ENCODE assay signal across 7 mouse cellular contexts in genomic region chr15:99391975-99392374, GRCm38 (mm10). TPM values are rescaled to one million over a fixed set of nuclear protein-coding genes. Genes with fewer than 3 reads are reported as not detected.
DNase-seq lines count a peak whose midpoint lies in the region; ATAC-seq and TF ChIP-seq lines count a peak whose summit lies in the region.

No protein-coding gene starts in this region.

- H3K4me3 ChIP-seq in ES-Bruce4 (ENCODE audit: low read depth, low read length) (peak overlapping the region; percentile 45), MEL (ENCODE audit: control insufficient read depth in 1 of 2, insufficient read depth in 1 of 2, low read depth in 2 of 2, low read length in 2 of 2) (peak overlapping the region; percentile 56 to 73)
- H3K4me3 ChIP-seq in hindbrain, postnatal 0 days (ENCODE audit: low read length) = peak overlapping the region; percentile 83
- peak overlapping the region; percentile 72 to 91; a peak in 2 of 4 replicates for H3K4me3 ChIP-seq in liver, embryonic 14.5 days (ENCODE audit: insufficient read depth in 1 of 2, low read depth in 2 of 2, low read length in 2 of 2)

- no peak for TF ChIP-seq EP300 in ES-Bruce4 (IDR thresholded peaks at IDR 0.05; ENCODE audit: insufficient read depth, low read depth, low read length)
- no peak for TF ChIP-seq EP300 in MEL (IDR thresholded peaks at IDR 0.05; ENCODE audit: low read depth in 1 of 2, low read length in 2 of 2)
- TF ChIP-seq EP300 in liver, embryonic 14.5 days (IDR thresholded peaks at IDR 0.05; ENCODE audit: low read depth) = no peak

- peak overlapping the region; percentile 50; the same call in 1 of the 2 replicates for H3K9ac ChIP-seq in ES-Bruce4 (ENCODE audit: low read depth, poor library complexity, severe bottlenecking)
- peak overlapping the region; percentile 54 for H3K9ac ChIP-seq in MEL (ENCODE audit: control insufficient read depth, low read depth, low read length, poor library complexity, severe bottlenecking)
- peak overlapping the region; percentile 45 for H3K9ac ChIP-seq in hindbrain, postnatal 0 days (replicated peaks; ENCODE audit: low read length)
- H3K9ac ChIP-seq in liver, embryonic 14.5 days (replicated peaks) = peak overlapping the region; percentile 58

- H3K27ac ChIP-seq in ES-Bruce4 (ENCODE audit: insufficient read depth, low read length) (no peak overlapping the region), MEL (ENCODE audit: control insufficient read depth, low read depth, low read length) (peak overlapping the region; percentile 4; the same call in 1 of the 2 replicates)
- H3K27ac ChIP-seq in hindbrain, postnatal 0 days = peak overlapping the region; percentile 80
- H3K27ac ChIP-seq in liver, embryonic 14.5 days = no peak overlapping the region

- H3K27me3 ChIP-seq in ES-Bruce4 (ENCODE audit: control insufficient read depth, insufficient read depth, low read length, poor library complexity, severe bottlenecking) = no peaks in the 10 kb centered on the region
- H3K27me3 ChIP-seq in MEL (ENCODE audit: control insufficient read depth in 1 of 2, insufficient read depth in 2 of 2, low read length in 2 of 2) = no peaks in the 10 kb centered on the region
- H3K27me3 ChIP-seq in hindbrain, postnatal 0 days (ENCODE audit: insufficient read depth, low read length) = no peaks in the 10 kb centered on the region
- no peaks in the 10 kb centered on the region for H3K27me3 ChIP-seq in liver, embryonic 14.5 days (ENCODE audit: control insufficient read depth, insufficient read depth, low read length)

- peak; percentile 35 for DNase-seq in MEL (ENCODE audit: low read depth, low spot score)
- no peak for DNase-seq in hindbrain, postnatal 0 days (ENCODE audit: low spot score)
- no peak for DNase-seq in liver, embryonic 14.5 days (ENCODE audit: low read depth in 3 of 3, low spot score in 3 of 3)
- DNase-seq in right cerebral cortex, adult 18-20 months = no peak
- no peak for DNase-seq in natural killer cell, adult 2 months (ENCODE audit: low spot score in 2 of 2)
- DNase-seq in right cerebral cortex, postnatal 4 days = no peak

- WGBS in hindbrain, postnatal 0 days = 81% methylated on average over 6 of the region's 6 CpGs
- WGBS in liver, embryonic 14.5 days (ENCODE audit: insufficient replicate concordance) = 66% methylated on average over 6 of the region's 6 CpGs

- TF ChIP-seq CTCF in ES-Bruce4 (IDR thresholded peaks at IDR 0.05; ENCODE audit: low read depth, low read length) (no peak), MEL (IDR thresholded peaks at IDR 0.05 in 2 of 3, conservative IDR thresholded peaks at IDR 0.05 in 1 of 3; ENCODE audit: control insufficient read depth in 1 of 3, insufficient read depth in 1 of 3, low read depth in 2 of 3, low read length in 3 of 3, poor library complexity in 1 of 3, severe bottlenecking in 1 of 3) (no peak)
- TF ChIP-seq CTCF in hindbrain, postnatal 0 days (IDR thresholded peaks at IDR 0.05; ENCODE audit: low read depth) = no peak
- no peak for TF ChIP-seq CTCF in liver, embryonic 14.5 days (IDR thresholded peaks at IDR 0.05; ENCODE audit: low read depth)

- H3K79me2 ChIP-seq in MEL (ENCODE audit: control insufficient read depth, insufficient read depth, low read length, poor library complexity) = peaks cover 40% of the 10 kb centered on the region

- ATAC-seq in hindbrain, postnatal 0 days = no peak; the same call in 1 of the 2 replicates
- no peak for ATAC-seq in liver, embryonic 14.5 days (ENCODE audit: insufficient read depth)

- peak overlapping the region; percentile 65 for H3K4me2 ChIP-seq in hindbrain, postnatal 0 days (ENCODE audit: low read depth, low read length)
- peak overlapping the region; percentile 85 for H3K4me2 ChIP-seq in liver, embryonic 14.5 days (ENCODE audit: low read depth)

- H3K36me3 ChIP-seq in ES-Bruce4 (ENCODE audit: control insufficient read depth, insufficient read depth, low read length, poor library complexity, severe bottlenecking) = no peaks in the 10 kb centered on the region
- H3K36me3 ChIP-seq in MEL (ENCODE audit: control insufficient read depth in 1 of 2, insufficient read depth in 2 of 2, low read length in 2 of 2) = peaks cover 0 to 53% of the 10 kb centered on the region in 2 experiments; a peak in 2 of 4 replicates
- H3K36me3 ChIP-seq in hindbrain, postnatal 0 days (ENCODE audit: insufficient read depth, low read length) = no peaks in the 10 kb centered on the region
- no peaks in the 10 kb centered on the region for H3K36me3 ChIP-seq in liver, embryonic 14.5 days (replicated peaks; ENCODE audit: control insufficient read depth, insufficient read depth, low read depth)

- TF ChIP-seq RAD21 in MEL (IDR thresholded peaks at IDR 0.05; ENCODE audit: low read depth, low read length) = no peak

- TF ChIP-seq POLR2A in ES-Bruce4 (IDR thresholded peaks at IDR 0.05; ENCODE audit: insufficient read depth, low read length) (no peak), MEL (IDR thresholded peaks at IDR 0.05; ENCODE audit: control insufficient read depth in 1 of 2, insufficient read depth in 1 of 2, low read depth in 1 of 2, low read length in 2 of 2, poor library complexity in 1 of 2) (no peak)

- H3K9me3 ChIP-seq in ES-Bruce4 (replicated peaks; ENCODE audit: control insufficient read depth, insufficient read depth, low read length, poor library complexity, severe bottlenecking) (no peaks in the 10 kb centered on the region), MEL (replicated peaks; ENCODE audit: insufficient read depth, low read length) (no peaks in the 10 kb centered on the region)
- no peaks in the 10 kb centered on the region for H3K9me3 ChIP-seq in hindbrain, postnatal 0 days (ENCODE audit: low read length)
- no peaks in the 10 kb centered on the region for H3K9me3 ChIP-seq in liver, embryonic 14.5 days (ENCODE audit: control insufficient read depth, low read length)

- H3K4me1 ChIP-seq in ES-Bruce4 (ENCODE audit: control insufficient read depth, insufficient read depth, low read length) (no peaks in the 10 kb centered on the region), MEL (ENCODE audit: control insufficient read depth in 1 of 2, insufficient read depth in 2 of 2, low read length in 2 of 2) (peaks cover 29 to 51% of the 10 kb centered on the region in 2 experiments)
- H3K4me1 ChIP-seq in hindbrain, postnatal 0 days (ENCODE audit: insufficient read depth, low read length) = peaks cover 18% of the 10 kb centered on the region
- peaks cover 19 to 40% of the 10 kb centered on the region in 2 experiments for H3K4me1 ChIP-seq in liver, embryonic 14.5 days (replicated peaks; ENCODE audit: control insufficient read depth in 2 of 2, insufficient read depth in 2 of 2, low read length in 1 of 2)

TF ChIP-seq in MEL, 35 proteins besides CTCF, POLR2A, EP300 and RAD21:
- TF ChIP-seq SIN3A (IDR thresholded peaks at IDR 0.05; ENCODE audit: low read length) (no peak), NRF1 (IDR thresholded peaks at IDR 0.05; ENCODE audit: insufficient read depth, low read depth, low read length, poor library complexity, severe bottlenecking) (no peak), TBP (IDR thresholded peaks at IDR 0.05; ENCODE audit: low read depth, low read length) (no peak), JUND (IDR thresholded peaks at IDR 0.05; ENCODE audit: low read depth, low read length) (no peak), USF1 (IDR thresholded peaks at IDR 0.05; ENCODE audit: low read depth, low read length) (no peak)

RNA-seq across cellular contexts. Expression of gene Tmbim6, which starts 0.7 kb away (rescaled TPM):
- polyA plus RNA-seq in ES-Bruce4 (2011; ENCODE audit: insufficient read depth, insufficient read length, low read depth, missing spikeins) (429 and 499 TPM in 2 replicates), MEL (2012; ENCODE audit: insufficient read depth in 1 of 2, insufficient read length in 2 of 2, low read depth in 1 of 2, low replicate concordance in 2 of 2, missing spikeins in 1 of 2) (100 to 1,000 TPM in 1 of 2 experiments, not detected in 1; 339 TPM)
- 216 and 243 TPM in 2 replicates for total RNA-seq in MEL (2012; rRNA removed)
- 323 and 346 TPM in 2 replicates for total RNA-seq in hindbrain, postnatal 0 days (2014; rRNA removed)
- 355 and 374 TPM in 2 replicates for polyA plus RNA-seq in hindbrain, postnatal 0 days (2015; fragmentation: Nextera tagmentation; extraction: Ambion mirVana)
- 88.2 and 99.7 TPM in 2 replicates for polyA plus RNA-seq in liver, embryonic 14.5 days (2012; rRNA removed)
- 187 and 202 TPM in 2 replicates for polyA plus RNA-seq in liver, embryonic 14.5 days (2014; fragmentation: Nextera tagmentation; extraction: Ambion mirVana)

RNA-seq across cellular contexts. Expression of gene Fmnl3, which starts 21.7 kb away (rescaled TPM):
- 10.1 and 10.2 TPM in 2 replicates for polyA plus RNA-seq in ES-Bruce4 (2011; ENCODE audit: insufficient read depth, insufficient read length, low read depth, missing spikeins)
- 0.04 and 0.10 TPM in 2 replicates for total RNA-seq in MEL (2012; rRNA removed)
- polyA plus RNA-seq in MEL (2012; ENCODE audit: insufficient read depth in 1 of 2, insufficient read length in 2 of 2, low read depth in 1 of 2, low replicate concordance in 2 of 2, missing spikeins in 1 of 2) = under 1 TPM in 1 of 2 experiments, not detected in 1; 0.06 TPM
- total RNA-seq in hindbrain, postnatal 0 days (2014; rRNA removed) = 11.9 and 15.2 TPM in 2 replicates
- polyA plus RNA-seq in hindbrain, postnatal 0 days (2015; fragmentation: Nextera tagmentation; extraction: Ambion mirVana) = 8.0 and 8.2 TPM in 2 replicates
- 3.2 and 3.7 TPM in 2 replicates for polyA plus RNA-seq in liver, embryonic 14.5 days (2012; rRNA removed)
- 1.4 and 1.5 TPM in 2 replicates for polyA plus RNA-seq in liver, embryonic 14.5 days (2014; fragmentation: Nextera tagmentation; extraction: Ambion mirVana)

Comparison
In these comparisons a context has a peak if more than half of its experiments do, and no peak if none do; other contexts are left out.
1. H3K27ac ChIP-seq: peak in MEL (single experiment) and hindbrain, postnatal 0 days (single experiment); none in ES-Bruce4 (single experiment) and liver, embryonic 14.5 days (single experiment).
2. Peak in every context shown above with its lines, with median percentiles within 50 percentile points of each other: H3K4me3 ChIP-seq and H3K9ac ChIP-seq.